Mouse (Mus musculus) megakaryocyte-erythroid progenitor cell, adult 5 weeks (primary cell): ENCODE results near the gene Atp12a. TPM values are rescaled to one million over a fixed set of nuclear protein-coding genes. Genes with fewer than 3 reads are reported as not detected.

Source experiments
- polyA plus RNA-seq: library from polyadenylated mRNA; stranded (reverse); fragments of >175 nt; gene quantifications from 2 replicates; pipeline ENCODE4 v1.2.3, GENCODE M21; 2012

The Atp12a gene
- not detected in 2 replicates for polyA plus RNA-seq

DNA sequence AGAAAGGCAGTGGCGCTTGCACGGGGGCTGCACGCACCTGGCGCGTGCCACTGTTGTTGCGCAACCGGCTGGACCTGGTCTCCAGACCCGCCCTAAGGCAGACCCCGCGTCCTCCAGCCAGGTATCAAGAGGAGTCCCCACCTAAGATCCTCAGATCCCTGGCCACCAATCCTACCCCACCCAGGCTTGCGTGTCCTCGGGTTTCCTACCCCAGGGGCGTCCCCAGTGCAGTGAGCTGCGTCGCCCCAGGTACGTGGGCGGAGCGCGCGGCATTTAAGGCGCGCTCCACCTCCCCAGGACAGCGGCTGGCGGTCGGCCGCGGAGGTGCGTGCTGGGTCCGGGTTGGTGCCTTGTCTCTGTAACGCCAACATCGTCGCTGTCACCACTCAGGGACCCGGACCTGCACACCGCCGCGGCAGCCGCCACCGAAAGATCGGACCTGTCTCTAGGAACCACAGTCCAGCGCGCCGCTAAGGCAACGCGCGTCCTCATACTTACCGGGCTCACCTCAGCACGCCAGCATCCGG lies at the start of gene Atp12a:
Gene Atp12a, plus strand, starts transcription at position 358 of the 527 bp plus-strand sequence.

DNA sequence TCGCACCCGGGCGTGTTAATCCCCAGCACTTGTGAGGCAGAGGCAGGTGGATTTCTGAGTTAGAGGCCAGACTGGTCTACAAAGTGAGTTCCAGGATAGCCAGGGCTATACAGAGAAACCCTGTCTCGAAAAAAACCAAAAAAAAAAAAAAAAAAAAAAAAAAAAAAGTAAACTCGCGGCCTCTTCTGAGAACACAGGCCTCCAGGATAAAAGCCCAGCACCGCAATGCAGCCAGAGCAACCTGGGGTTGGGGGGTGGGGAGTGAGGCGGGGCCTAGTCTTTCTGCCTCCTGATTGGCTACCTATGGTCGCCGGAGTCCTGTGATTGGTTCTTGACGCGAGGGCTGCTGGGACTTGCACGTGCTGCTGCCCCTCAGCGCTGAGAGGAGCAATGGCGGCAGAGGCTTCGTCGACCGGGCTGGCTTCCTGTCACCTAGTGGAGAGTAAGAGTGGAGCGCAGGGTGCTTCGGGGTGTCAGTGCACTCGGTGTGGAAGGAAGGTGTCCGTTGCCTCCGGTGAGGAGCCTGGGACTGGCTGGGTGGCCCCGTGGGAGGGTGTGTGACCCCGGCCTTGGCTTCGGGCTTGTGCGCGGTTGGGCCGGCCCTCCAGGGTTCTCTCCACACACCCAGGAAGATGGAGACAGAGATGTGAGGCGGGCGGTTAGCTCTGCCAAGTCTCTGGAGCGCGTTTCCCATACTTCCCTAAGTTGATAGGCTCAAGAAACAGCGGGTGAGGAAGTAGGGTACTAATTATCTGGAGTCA lies 37.6 kb downstream of the Atp12a start, which contains the start of gene Rnf17:
Gene Rnf17, plus strand, starts transcription at position 271 of the 761 bp plus-strand sequence.

Other genes starting within 250 kb of the Atp12a start
- gene Gzme, start 244.4 kb upstream of the Atp12a start, polyA plus RNA-seq = not detected in 2 replicates
- not detected in 2 replicates for gene Gzmd, start 232.5 kb upstream of the Atp12a start, polyA plus RNA-seq
- gene Gzmg, start 205.5 kb upstream of the Atp12a start, polyA plus RNA-seq = not detected in 2 replicates
- not detected in 2 replicates for gene Gzmn, start 190.5 kb upstream of the Atp12a start, polyA plus RNA-seq
- gene Gzmf, start 153.7 kb upstream of the Atp12a start, polyA plus RNA-seq = not detected in 2 replicates
- gene Gzmc, start 130.4 kb upstream of the Atp12a start, polyA plus RNA-seq = not detected in 2 replicates
- gene Gzmb, start 102.8 kb upstream of the Atp12a start, polyA plus RNA-seq = 2.1 and 2.5 TPM in 2 replicates
- 0.17 and 0.39 TPM in 2 replicates for gene Rnf17, start 37.5 kb downstream of the Atp12a start, polyA plus RNA-seq
- gene Cenpj, start 210.4 kb downstream of the Atp12a start, polyA plus RNA-seq = 1.7 and 2.1 TPM in 2 replicates
- gene Parp4, start 210.6 kb downstream of the Atp12a start, polyA plus RNA-seq = 2.3 and 2.7 TPM in 2 replicates